Comparison of ENCODE assay signal across 10 mouse cellular contexts in the genomic region with DNA sequence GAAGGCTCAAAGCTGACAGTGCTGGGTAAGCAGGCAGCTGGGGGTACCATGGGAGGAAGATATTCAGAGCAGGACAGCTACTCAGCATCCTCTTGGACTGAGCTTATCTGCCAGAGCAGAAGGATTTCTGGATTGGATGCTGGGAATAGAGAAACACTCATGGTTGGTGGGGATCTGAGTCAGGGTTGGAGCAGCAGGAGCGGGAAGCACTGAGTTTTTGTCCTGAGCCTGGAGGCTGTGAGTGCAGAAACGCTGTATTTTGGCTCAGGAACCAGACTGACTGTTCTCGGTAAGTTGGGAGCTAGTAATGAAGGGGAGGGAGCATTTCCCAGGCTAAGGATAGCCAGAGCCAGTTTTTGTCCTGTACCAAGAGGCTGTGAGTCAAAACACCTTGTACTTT. TPM values are rescaled to one million over a fixed set of nuclear protein-coding genes. Genes with fewer than 3 reads are reported as not detected.
DNase-seq lines count a peak whose midpoint lies in the region; ATAC-seq and TF ChIP-seq lines count a peak whose summit lies in the region.
"Had no signal": no experiment of that assay in that cellular context is flagged by ENCODE, and none has a peak within 500 bp of the region (broad histone marks: within the 10 kb centered on the region; RNA-seq: fewer than 3 reads in every experiment).

No protein-coding gene starts in this region.

- no peaks in the 10 kb centered on the region for H3K9me3 ChIP-seq in embryonic facial prominence, embryonic 14.5 days (ENCODE audit: control insufficient read depth, low read length)
- no peaks in the 10 kb centered on the region for H3K9me3 ChIP-seq in hindbrain, embryonic 14.5 days (ENCODE audit: control insufficient read depth, low read length)
- H3K9me3 ChIP-seq in neural tube, embryonic 12.5 days, result no peaks in the 10 kb centered on the region

- no peaks in the 10 kb centered on the region for H3K36me3 ChIP-seq in embryonic facial prominence, embryonic 14.5 days (ENCODE audit: control insufficient read depth, insufficient read depth, low read length)
- H3K36me3 ChIP-seq in hindbrain, embryonic 14.5 days (replicated peaks; ENCODE audit: control insufficient read depth, insufficient read depth), result no peaks in the 10 kb centered on the region
- H3K36me3 ChIP-seq in neural tube, embryonic 12.5 days, result no peaks in the 10 kb centered on the region

- DNase-seq in left cerebral cortex, adult 2 months (ENCODE audit: extremely low spot score in 1 of 2, low spot score in 2 of 2), result no peak
- no peak for DNase-seq in left cerebral cortex, adult 9 months (ENCODE audit: low spot score in 2 of 2)
- no peak for DNase-seq in embryonic facial prominence, embryonic 14.5 days (ENCODE audit: low spot score)
- no peak for DNase-seq in hindbrain, embryonic 14.5 days (ENCODE audit: low spot score)
- no peak for DNase-seq in adrenal gland, adult 18-20 months (ENCODE audit: low spot score in 2 of 2)
- no peak for DNase-seq in adrenal gland, adult (ENCODE audit: inconsistent age in 2 of 2, low spot score in 1 of 2)
- DNase-seq: cerebellum, adult 9-10 months; kidney, adult 9 months had no signal

- peaks cover 17% of the 10 kb centered on the region for H3K27me3 ChIP-seq in embryonic facial prominence, embryonic 14.5 days (replicated peaks; ENCODE audit: control insufficient read depth, insufficient read depth, low read length)
- no peaks in the 10 kb centered on the region for H3K27me3 ChIP-seq in hindbrain, embryonic 14.5 days (ENCODE audit: control insufficient read depth, insufficient read depth, low read length)
- H3K27me3 ChIP-seq in neural tube, embryonic 12.5 days (replicated peaks), result no peaks in the 10 kb centered on the region

- peak overlapping the region; percentile 56 for H3K4me2 ChIP-seq in embryonic facial prominence, embryonic 14.5 days (ENCODE audit: low read depth, low read length)
- peak overlapping the region; percentile 52 for H3K4me2 ChIP-seq in hindbrain, embryonic 14.5 days (replicated peaks)
- H3K4me2 ChIP-seq in neural tube, embryonic 12.5 days (replicated peaks), result peak overlapping the region; percentile 54

- TF ChIP-seq CTCF in left cerebral cortex, adult 2 months (IDR thresholded peaks at IDR 0.05), result no peak

- intact Hi-C loops in left cerebral cortex, adult 2 months (cut with DNase I), result no loop called here

- H3K9ac ChIP-seq in embryonic facial prominence, embryonic 14.5 days (ENCODE audit: low read depth, low read length), result peak overlapping the region; percentile 52; the same call in 1 of the 2 replicates
- no peak overlapping the region; the same call in 1 of the 2 replicates for H3K9ac ChIP-seq in hindbrain, embryonic 14.5 days
- H3K9ac ChIP-seq in neural tube, embryonic 12.5 days, result no peak overlapping the region

- ATAC-seq in embryonic facial prominence, embryonic 14.5 days (ENCODE audit: low read depth), result no peak
- no peak for ATAC-seq in hindbrain, embryonic 14.5 days (ENCODE audit: low FRiP score)
- no peak for ATAC-seq in neural tube, embryonic 12.5 days (ENCODE audit: low FRiP score, low read depth)

- H3K27ac ChIP-seq in left cerebral cortex, adult 2 months, result peak overlapping the region; percentile 56; the same call in 1 of the 2 replicates
- no peak overlapping the region for H3K27ac ChIP-seq in embryonic facial prominence, embryonic 14.5 days (replicated peaks; ENCODE audit: low read depth, low read length)
- H3K27ac ChIP-seq in hindbrain, embryonic 14.5 days, result no peak overlapping the region
- no peak overlapping the region for H3K27ac ChIP-seq in neural tube, embryonic 12.5 days

- 25% methylated on average over 3 of the region's 3 CpGs for WGBS in embryonic facial prominence, embryonic 14.5 days
- 15% methylated on average over 3 of the region's 3 CpGs for WGBS in hindbrain, embryonic 14.5 days
- WGBS in neural tube, embryonic 12.5 days, result 25% methylated on average over 3 of the region's 3 CpGs

- H3K4me1 ChIP-seq in embryonic facial prominence, embryonic 14.5 days (ENCODE audit: control insufficient read depth, insufficient read depth, low read length), result 0 out of 2 replicates have a peak, but pooled peaks cover 3% of the 10 kb centered on the region
- H3K4me1 ChIP-seq in hindbrain, embryonic 14.5 days (replicated peaks; ENCODE audit: control insufficient read depth, insufficient read depth, low read length), result peaks cover 8% of the 10 kb centered on the region; the same call in 1 of the 2 replicates
- 0 out of 2 replicates have a peak, but pooled peaks cover 10% of the 10 kb centered on the region for H3K4me1 ChIP-seq in neural tube, embryonic 12.5 days

- H3K4me3 ChIP-seq in left cerebral cortex, adult 2 months, result peak overlapping the region; percentile 46
- peak overlapping the region; percentile 32 for H3K4me3 ChIP-seq in embryonic facial prominence, embryonic 14.5 days (ENCODE audit: low read depth, low read length)
- peak overlapping the region; percentile 19 for H3K4me3 ChIP-seq in hindbrain, embryonic 14.5 days (replicated peaks; ENCODE audit: low read length)
- no peak overlapping the region for H3K4me3 ChIP-seq in neural tube, embryonic 12.5 days

RNA-seq across cellular contexts. Expression of a gene that starts 21.4 kb away (rescaled TPM):
- total RNA-seq in left cerebral cortex, adult 2 months (2021), result not detected
- polyA plus RNA-seq in embryonic facial prominence, embryonic 14.5 days (2014; fragmentation: Nextera tagmentation; extraction: Ambion mirVana), result not detected in 2 replicates
- not detected in 2 replicates for polyA plus RNA-seq in hindbrain, embryonic 14.5 days (2014; fragmentation: Nextera tagmentation; extraction: Ambion mirVana)
- polyA plus RNA-seq in neural tube, embryonic 12.5 days (2016; fragmentation: Nextera tagmentation; extraction: Ambion mirVana), result not detected in 2 replicates
- not detected for total RNA-seq in adrenal gland, adult 18-20 months (2021)
- total RNA-seq: megakaryocyte, adult 5-6 weeks had no signal
